Mouse (Mus musculus) liver, embryonic 14.5 days (tissue): ENCODE results near the gene H2-Oa.

Source experiments
- CTCF ChIP-seq: IDR thresholded peaks from 2 replicates; pipeline ENCODE4 v1.5.1; 2016; ENCODE audit warnings: antibody characterized with exemption, low read depth, control low read depth
- EP300 ChIP-seq: IDR thresholded peaks from 2 replicates; pipeline ENCODE4 v1.6.1; 2016; ENCODE audit warnings: antibody characterized with exemption, low read depth

DNA sequence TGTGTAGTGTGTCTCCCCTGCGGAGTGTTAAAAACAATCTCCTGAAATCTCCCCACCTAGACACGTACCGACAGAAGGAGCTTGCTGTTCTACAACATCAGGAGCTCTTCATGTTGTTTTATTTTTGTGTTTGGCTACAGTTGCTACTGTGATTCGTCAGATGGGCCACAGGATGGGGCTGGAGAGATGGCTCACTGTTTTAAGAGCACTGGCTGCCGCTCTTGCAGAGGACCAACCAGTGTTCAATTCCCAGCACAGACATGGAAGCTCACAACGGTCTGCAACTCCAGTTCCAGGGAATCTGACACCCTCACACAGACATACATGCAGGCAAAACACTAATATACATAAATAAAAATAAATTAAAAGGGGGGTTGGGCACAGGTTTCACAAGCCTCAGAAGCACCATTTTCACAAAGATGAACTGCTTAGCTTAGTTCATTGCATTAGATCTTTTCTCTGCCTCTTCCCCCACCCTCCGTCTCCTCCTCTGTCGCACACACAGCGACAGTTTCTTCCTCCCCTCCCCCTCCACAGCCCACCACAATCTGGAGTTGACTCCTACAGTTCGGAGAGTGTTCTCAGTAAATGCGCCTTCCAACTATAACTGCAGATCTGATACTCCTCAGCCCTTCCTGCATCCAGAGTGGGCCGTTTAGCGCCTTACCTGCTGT lies 36.3 kb downstream of the H2-Oa start:
- no peak for TF ChIP-seq CTCF
- TF ChIP-seq EP300: no peak
